Comparison of ENCODE assay signal across 9 mouse cellular contexts in genomic region chr6:36955293-36955692, GRCm38 (mm10).
A peak's percentile ranks its signal among the peaks of the same experiment; 100 is the strongest.
DNase-seq lines count a peak whose midpoint lies in the region; ATAC-seq and TF ChIP-seq lines count a peak whose summit lies in the region.
"Had no signal": no experiment of that assay in that cellular context is flagged by ENCODE, and none has a peak within 500 bp of the region (broad histone marks: within the 10 kb centered on the region; RNA-seq: fewer than 3 reads in every experiment).

No protein-coding gene starts in this region.

- H3K4me3 ChIP-seq in forebrain, postnatal 0 days (ENCODE audit: low read depth, low read length), result no peak overlapping the region
- no peak overlapping the region for H3K4me3 ChIP-seq in forebrain, embryonic 10.5 days
- no peak overlapping the region for H3K4me3 ChIP-seq in lung, postnatal 0 days (ENCODE audit: low read depth, low read length)
- no peak overlapping the region for H3K4me3 ChIP-seq in thymus, adult 2 months (ENCODE audit: control insufficient read depth, insufficient read depth, low read length)

- WGBS in forebrain, postnatal 0 days, result 88% methylated on average over 4 of the region's 4 CpGs
- WGBS in forebrain, embryonic 10.5 days, result 87% methylated on average over 4 of the region's 4 CpGs
- 74% methylated on average over 4 of the region's 4 CpGs for WGBS in lung, postnatal 0 days
- 90% methylated on average over 4 of the region's 4 CpGs for WGBS in thymus, adult 2 months

- no peak overlapping the region for H3K4me2 ChIP-seq in forebrain, postnatal 0 days (ENCODE audit: low read depth)
- H3K4me2 ChIP-seq in lung, postnatal 0 days (replicated peaks; ENCODE audit: low read depth, low read length), result no peak overlapping the region

- peak; percentile 56 for TF ChIP-seq CTCF in forebrain, postnatal 0 days (IDR thresholded peaks at IDR 0.05; ENCODE audit: low read depth)
- peak; percentile 57 for TF ChIP-seq CTCF in lung, postnatal 0 days (IDR thresholded peaks at IDR 0.05)
- no peak for TF ChIP-seq CTCF in thymus, adult 2 months (IDR thresholded peaks at IDR 0.05; ENCODE audit: borderline replicate concordance, control insufficient read depth, extremely low read depth, insufficient read depth, low read length, poor library complexity)

- no peak for TF ChIP-seq EP300 in lung, postnatal 0 days (IDR thresholded peaks at IDR 0.05)

- H3K27me3 ChIP-seq in forebrain, postnatal 0 days (ENCODE audit: insufficient read depth, low read length), result no peaks in the 10 kb centered on the region
- H3K27me3 ChIP-seq in forebrain, embryonic 10.5 days (ENCODE audit: poor library complexity, severe bottlenecking), result no peaks in the 10 kb centered on the region
- H3K27me3 ChIP-seq in lung, postnatal 0 days (replicated peaks; ENCODE audit: insufficient read depth, low read length), result no peaks in the 10 kb centered on the region
- H3K27me3 ChIP-seq in thymus, adult 2 months (ENCODE audit: control insufficient read depth, insufficient read depth, low read length), result no peaks in the 10 kb centered on the region

- ATAC-seq in forebrain, postnatal 0 days, result peak; percentile 60
- ATAC-seq in lung, postnatal 0 days, result no peak
- peak; percentile 63 for ATAC-seq in common myeloid progenitor, adult 5-6 weeks (replicated peaks; ENCODE audit: low read depth, poor library complexity, severe bottlenecking)

- no peak overlapping the region for H3K27ac ChIP-seq in forebrain, postnatal 0 days (ENCODE audit: low read depth, low read length)
- H3K27ac ChIP-seq in forebrain, embryonic 10.5 days, result no peak overlapping the region
- no peak overlapping the region for H3K27ac ChIP-seq in lung, postnatal 0 days (ENCODE audit: low read length)
- H3K27ac ChIP-seq in thymus, adult 2 months (ENCODE audit: control insufficient read depth, insufficient read depth, low read length), result no peak overlapping the region

- no peaks in the 10 kb centered on the region for H3K4me1 ChIP-seq in forebrain, postnatal 0 days (ENCODE audit: insufficient read depth)
- H3K4me1 ChIP-seq in forebrain, embryonic 10.5 days, result no peaks in the 10 kb centered on the region
- H3K4me1 ChIP-seq in lung, postnatal 0 days (ENCODE audit: insufficient read depth, low read depth, low read length), result no peaks in the 10 kb centered on the region
- no peaks in the 10 kb centered on the region for H3K4me1 ChIP-seq in thymus, adult 2 months (replicated peaks; ENCODE audit: control insufficient read depth, insufficient read depth, low read length)

- no peaks in the 10 kb centered on the region for H3K9me3 ChIP-seq in forebrain, postnatal 0 days (ENCODE audit: low read length)
- no peaks in the 10 kb centered on the region for H3K9me3 ChIP-seq in forebrain, embryonic 10.5 days
- no peaks in the 10 kb centered on the region for H3K9me3 ChIP-seq in lung, postnatal 0 days (ENCODE audit: low read length)

- H3K36me3 ChIP-seq in forebrain, postnatal 0 days (ENCODE audit: insufficient read depth), result no peaks in the 10 kb centered on the region
- no peaks in the 10 kb centered on the region for H3K36me3 ChIP-seq in forebrain, embryonic 10.5 days (replicated peaks)
- H3K36me3 ChIP-seq in lung, postnatal 0 days (ENCODE audit: insufficient read depth, low read length), result no peaks in the 10 kb centered on the region
- H3K36me3 ChIP-seq in thymus, adult 2 months (ENCODE audit: control insufficient read depth, insufficient read depth, low read length), result no peaks in the 10 kb centered on the region

- no peak overlapping the region for H3K9ac ChIP-seq in forebrain, postnatal 0 days
- no peak overlapping the region for H3K9ac ChIP-seq in lung, postnatal 0 days (replicated peaks; ENCODE audit: low read depth)

- DNase-seq in forebrain, postnatal 0 days, result peak; percentile 24
- DNase-seq in forebrain, embryonic 10.5 days (ENCODE audit: extremely low spot score, low spot score), result no peak
- peak; percentile 41 for DNase-seq in lung, postnatal 0 days (ENCODE audit: low spot score)
- no peak for DNase-seq in lung, postnatal 4 days
- peak; percentile 52 for DNase-seq in retina, postnatal 1 day
- no peak for DNase-seq in spleen, adult 12 weeks (ENCODE audit: low spot score)
- DNase-seq in thymus, adult 2 months, result no peak
- DNase-seq: gastrocnemius, postnatal 36 days had no signal

- no peak for TF ChIP-seq POLR2A in thymus, adult 2 months (IDR thresholded peaks at IDR 0.05; ENCODE audit: control insufficient read depth, extremely low read depth, insufficient read depth, low read length, poor library complexity)

Comparison
In these comparisons a context has a peak if more than half of its experiments do, and no peak if none do; other contexts are left out.
1. DNase-seq: peak in forebrain, postnatal 0 days (single experiment), lung, postnatal 0 days (single experiment) and retina, postnatal 1 day (single experiment); none in forebrain, embryonic 10.5 days (single experiment), lung, postnatal 4 days (0 of 2), spleen, adult 12 weeks (single experiment) and thymus, adult 2 months (single experiment).